Mouse (Mus musculus) intestine, postnatal 0 days (tissue): Measurements from ENCODE around the gene Smc6. TPM values are rescaled to one million over a fixed set of nuclear protein-coding genes. Genes with fewer than 3 reads are reported as not detected.

Experiments
- ATAC-seq: fragments of 200-750 bp; cut with Nextera tagmentation; 2 replicates; pipeline ENCODE4 v1.8.0; 2017; ENCODE audit warnings: mild to moderate bottlenecking, moderate TSS enrichment, moderate library complexity
- H3K27ac ChIP-seq: fragments of 300-500 bp; sonication (generic); 2 replicates; pipeline ENCODE4 v1.5.1; 2014; ENCODE audit warnings: mild to moderate bottlenecking, low read depth, low read length, moderate library complexity
- H3K27me3 ChIP-seq: fragments of 300-500 bp; sonication (generic); replicated peaks from 2 replicates; pipeline ENCODE4 v1.6.1; 2014; ENCODE audit warnings: low read length, mixed read lengths; ENCODE audit not compliant: control insufficient read depth, insufficient read depth
- H3K36me3 ChIP-seq: fragments of 300-500 bp; sonication (generic); 2 replicates; pipeline ENCODE4 v1.6.1; 2014; ENCODE audit warnings: mild to moderate bottlenecking, moderate library complexity; ENCODE audit not compliant: control insufficient read depth, insufficient read depth
- H3K4me1 ChIP-seq: fragments of 300-500 bp; sonication (generic); replicated peaks from 2 replicates; pipeline ENCODE4 v1.6.1; 2014; ENCODE audit warnings: antibody characterized with exemption, low read length, mixed read lengths; ENCODE audit not compliant: control insufficient read depth, insufficient read depth
- H3K4me2 ChIP-seq: fragments of 300-500 bp; sonication (generic); replicated peaks from 2 replicates; pipeline ENCODE4 v1.6.1; 2014; ENCODE audit warnings: low read depth, mild to moderate bottlenecking, moderate library complexity
- H3K4me3 ChIP-seq: fragments of 300-500 bp; sonication (generic); 2 replicates; pipeline ENCODE4 v1.5.1; 2014; ENCODE audit warnings: low read depth, low read length
- H3K9ac ChIP-seq: fragments of 300-500 bp; sonication (generic); 2 replicates; pipeline ENCODE4 v1.6.1; 2014; ENCODE audit warnings: mild to moderate bottlenecking, low read depth, low read length
- H3K9me3 ChIP-seq: fragments of 300-500 bp; sonication (generic); 2 replicates; pipeline ENCODE4 v1.6.1; 2016; ENCODE audit warnings: mixed run types; ENCODE audit not compliant: control insufficient read depth
- CTCF ChIP-seq: sonication (generic); IDR thresholded peaks from 2 replicates; pipeline ENCODE4 v1.5.1; 2016; ENCODE audit warnings: low read depth, mild to moderate bottlenecking, control low read depth, antibody characterized with exemption, moderate library complexity
- WGBS: fragments of 180-500 bp; shearing (Covaris S2); extraction: QIAGEN DNeasy Blood & Tissue Kit; methylation state at CpG from one replicate; pipeline ENCODE4 v1.1.7; 2014; 5-methylcytosine and 5-hydroxymethylcytosine counted together
- polyA plus RNA-seq: library from polyadenylated mRNA; unstranded; fragments of >200 nt; fragmentation: Nextera tagmentation; extraction: Ambion mirVana; gene quantifications from 2 replicates; pipeline ENCODE4 v1.2.1, GENCODE M21; 2015

Gene Smc6
- polyA plus RNA-seq, 1 experiment from 2014 or later = 73.6 TPM

- ATAC-seq = no peak
- 25% methylated on average over 5 of the region's 5 CpGs for WGBS
- TF ChIP-seq CTCF = no peak
Measured at GRCm38 (mm10) chr12:11224722-11225121, 41.0 kb upstream of the Smc6 start.

DNA sequence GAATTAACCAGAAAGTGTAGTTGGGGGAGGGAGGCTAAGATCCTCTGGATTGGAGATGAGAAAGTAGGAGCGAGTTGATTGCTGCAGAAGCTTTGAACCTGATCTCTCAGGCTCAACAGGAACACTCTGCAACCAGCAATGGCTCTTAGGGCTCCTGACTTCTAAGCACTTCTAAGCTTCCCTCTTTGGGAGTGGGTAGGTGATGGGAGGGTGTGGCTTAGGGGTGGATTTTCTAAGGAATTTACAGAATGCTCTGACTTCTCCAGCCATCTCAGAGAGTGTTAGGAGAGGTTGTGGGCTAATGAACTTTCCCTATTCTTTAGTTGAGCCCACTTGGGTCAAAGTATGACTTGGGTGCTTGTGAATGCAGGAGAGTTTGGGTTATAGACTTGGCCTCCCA, 39.6 kb upstream of the Smc6 start:
- Histone ChIP-seq H3K9me3 (no peaks in the 10 kb centered on the region), H3K27ac (no peak overlapping the region), H3K36me3 (no peaks in the 10 kb centered on the region), H3K4me2 (no peak overlapping the region), H3K4me3 (no peak overlapping the region), H3K27me3 (no peaks in the 10 kb centered on the region), H3K4me1 (no peaks in the 10 kb centered on the region), H3K9ac (no peak overlapping the region)
- WGBS = 73% methylated on average over 1 of the region's 1 CpGs
- no peak for ATAC-seq
- no peak for TF ChIP-seq CTCF

More at GRCm38 (mm10) chr12:11224722-11225121, 41.0 kb upstream of the Smc6 start:
- no peak overlapping the region for H3K9ac ChIP-seq
- no peaks in the 10 kb centered on the region for H3K4me1 ChIP-seq
- H3K36me3 ChIP-seq = no peaks in the 10 kb centered on the region
- no peaks in the 10 kb centered on the region for H3K9me3 ChIP-seq
- no peak overlapping the region for H3K27ac ChIP-seq
- no peak overlapping the region for H3K4me2 ChIP-seq
- H3K27me3 ChIP-seq = no peaks in the 10 kb centered on the region
- no peak overlapping the region for H3K4me3 ChIP-seq

- Histone ChIP-seq H3K27ac (no peak overlapping the region), H3K4me2 (no peak overlapping the region), H3K9ac (no peak overlapping the region), H3K36me3 (no peaks in the 10 kb centered on the region), H3K4me3 (no peak overlapping the region), H3K4me1 (no peaks in the 10 kb centered on the region), H3K27me3 (no peaks in the 10 kb centered on the region), H3K9me3 (no peaks in the 10 kb centered on the region)
- no peak for TF ChIP-seq CTCF
- WGBS = 43% methylated on average over 5 of the region's 5 CpGs
- no peak for ATAC-seq
Measured at GRCm38 (mm10) chr12:11226529-11227268, 39.0 kb upstream of the Smc6 start.

GRCm38 (mm10) chr12:11230267-11230666, 35.4 kb upstream of the Smc6 start:
- no peak for ATAC-seq
- Histone ChIP-seq H3K9ac (no peak overlapping the region), H3K36me3 (no peaks in the 10 kb centered on the region), H3K27me3 (no peaks in the 10 kb centered on the region), H3K27ac (no peak overlapping the region), H3K9me3 (no peaks in the 10 kb centered on the region), H3K4me3 (no peak overlapping the region), H3K4me1 (no peaks in the 10 kb centered on the region), H3K4me2 (no peak overlapping the region)
- 62% methylated on average over 2 of the region's 2 CpGs for WGBS
- TF ChIP-seq CTCF = no peak

DNA sequence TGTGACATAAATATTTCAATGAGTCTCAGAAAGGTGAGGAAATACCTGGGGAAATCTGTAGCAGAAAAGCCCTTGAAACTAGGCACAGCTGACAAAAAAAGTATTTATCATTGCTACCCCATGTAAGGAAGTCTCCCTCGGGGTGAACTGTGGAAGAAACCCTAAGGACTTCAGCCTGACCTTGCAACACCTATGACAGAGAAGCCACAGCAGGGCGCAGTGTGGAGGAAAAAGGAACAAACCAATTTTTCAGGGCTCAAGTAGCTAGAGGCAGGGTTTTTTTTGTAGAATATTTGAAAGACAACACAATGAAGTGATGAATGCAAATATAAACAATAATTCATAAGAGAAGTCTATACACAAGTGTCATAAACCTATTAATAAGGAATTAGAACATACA, 29.7 kb upstream of the Smc6 start:
- TF ChIP-seq CTCF = no peak
- no peak overlapping the region for H3K4me3 ChIP-seq
- 69% methylated on average over 2 of the region's 2 CpGs for WGBS
- H3K36me3 ChIP-seq = no peaks in the 10 kb centered on the region
- H3K27me3 ChIP-seq = no peaks in the 10 kb centered on the region
- ATAC-seq = no peak
- H3K27ac ChIP-seq = no peak overlapping the region
- H3K9me3 ChIP-seq = no peaks in the 10 kb centered on the region
- H3K9ac ChIP-seq = no peak overlapping the region
- H3K4me1 ChIP-seq = no peaks in the 10 kb centered on the region
- no peak overlapping the region for H3K4me2 ChIP-seq

DNA sequence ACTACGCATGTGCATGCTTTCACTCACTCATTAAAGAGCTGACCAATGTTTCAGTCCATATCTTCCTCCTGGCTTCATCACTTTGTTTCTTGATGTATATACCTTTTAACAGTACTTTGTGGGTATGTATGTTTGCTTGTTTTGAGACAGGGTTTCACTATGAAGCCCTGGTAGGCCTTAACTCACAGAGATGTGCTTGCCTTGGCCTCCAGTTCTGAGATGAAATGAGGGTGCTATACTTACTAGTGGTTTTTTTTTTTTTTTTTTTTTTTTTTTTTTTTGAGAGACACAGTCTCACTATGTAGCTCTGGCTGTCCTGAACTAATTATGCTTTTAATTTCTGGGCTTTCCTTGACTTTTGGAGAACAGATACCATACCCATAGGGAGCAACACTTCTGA, 18.2 kb upstream of the Smc6 start:
- 93% methylated on average over 1 of the region's 1 CpGs for WGBS

More for the DNA sequence above, 18.2 kb upstream of the Smc6 start:
- Histone ChIP-seq H3K27ac (no peak overlapping the region), H3K9me3 (no peaks in the 10 kb centered on the region), H3K9ac (no peak overlapping the region), H3K27me3 (no peaks in the 10 kb centered on the region), H3K4me1 (no peaks in the 10 kb centered on the region), H3K4me2 (no peak overlapping the region), H3K4me3 (no peak overlapping the region), H3K36me3 (peaks cover 3% of the 10 kb centered on the region; the same call in 1 of the 2 replicates)
- no peak for TF ChIP-seq CTCF
- no peak for ATAC-seq
